Mouse (Mus musculus): ENCODE measurements around the gene Gm10309. TPM values are rescaled to one million over a fixed set of nuclear protein-coding genes. Genes with fewer than 3 reads are reported as not detected.

The Gm10309 gene
- total RNA-seq, 2 experiments from 2014 or later = not detected

- DNase-seq = no peak
Observed at GRCm38 (mm10) chr17:86476674-86477073, 28.4 kb downstream of the Gm10309 start.

- no peak for DNase-seq
Observed at GRCm38 (mm10) chr17:86471684-86472083, 33.3 kb downstream of the Gm10309 start.

- no peak for DNase-seq
Observed at GRCm38 (mm10) chr17:86470160-86470559, 34.9 kb downstream of the Gm10309 start.

DNA sequence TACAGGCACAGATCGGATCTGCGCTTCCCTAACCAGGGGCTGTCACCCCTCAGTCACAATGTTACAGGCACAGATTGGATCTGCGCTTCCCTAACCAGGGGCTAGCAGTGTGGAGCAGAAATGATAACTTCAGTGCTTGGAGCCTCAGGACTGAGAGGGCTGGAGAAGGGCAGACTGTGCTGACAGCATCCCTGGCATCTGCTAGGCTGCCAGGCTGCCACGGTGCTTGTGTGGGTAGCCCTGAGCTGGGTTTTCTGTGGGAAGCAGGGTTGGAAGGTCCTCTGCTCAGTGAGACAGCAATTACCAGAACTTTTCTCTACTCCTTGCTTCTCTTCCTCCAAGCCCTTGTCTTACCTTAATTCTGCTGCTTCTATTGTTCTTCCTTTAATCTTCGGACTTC is 37.1 kb downstream of the Gm10309 start:
- no peak for DNase-seq

DNA sequence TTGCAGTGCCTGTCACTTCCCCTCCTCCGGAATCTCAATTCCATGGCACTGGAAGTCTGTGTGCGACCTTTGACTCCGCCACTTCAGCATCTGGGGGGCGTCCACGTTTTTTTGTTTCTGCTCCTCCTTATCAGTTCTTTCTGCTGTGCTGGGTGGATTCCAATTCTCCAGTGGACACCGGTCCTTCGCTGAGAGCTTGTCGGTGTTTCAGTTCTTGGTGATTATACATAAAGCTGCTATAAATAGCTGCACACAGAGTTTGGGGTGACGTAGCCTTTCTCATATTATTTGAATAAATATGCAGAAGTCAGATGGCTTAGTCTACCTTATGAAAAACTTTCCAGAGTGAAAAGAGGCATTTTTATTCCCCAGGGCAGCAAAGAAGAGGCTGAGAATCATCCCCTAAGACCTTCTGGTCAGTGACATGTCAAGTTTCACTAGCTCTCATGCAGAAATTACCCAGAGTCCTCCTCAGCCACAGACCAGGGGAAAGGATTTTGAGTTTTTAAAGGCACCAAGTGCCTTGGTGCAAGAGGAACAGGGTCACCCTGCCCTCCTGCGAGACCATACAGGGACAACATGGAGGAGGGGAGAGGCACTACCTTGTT is 37.6 kb downstream of the Gm10309 start:
- DNase-seq = no peak

- no peak for DNase-seq
Observed at GRCm38 (mm10) chr17:86466871-86467270, 38.2 kb downstream of the Gm10309 start.

- no peak for DNase-seq
Observed at GRCm38 (mm10) chr17:86466412-86466811, 38.6 kb downstream of the Gm10309 start.

DNA sequence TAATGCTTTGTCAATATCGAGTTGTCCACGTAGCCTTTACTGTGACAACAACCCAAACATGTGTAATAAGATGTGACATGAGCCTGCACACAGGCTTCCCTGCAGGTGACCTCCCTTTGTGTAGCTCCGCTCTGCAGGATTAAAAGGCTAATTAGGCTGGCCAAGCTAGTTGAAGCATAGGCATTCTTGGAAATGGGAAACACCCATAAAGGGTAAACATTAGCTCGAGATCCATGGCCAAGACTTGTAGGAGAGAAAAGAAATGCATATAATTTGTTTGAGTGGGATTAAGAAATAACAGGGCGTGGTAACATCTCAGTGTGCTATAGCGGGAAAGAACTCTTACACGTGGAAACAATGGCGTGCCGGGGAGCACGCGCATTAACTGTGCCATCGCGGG is 39.2 kb downstream of the Gm10309 start:
- no peak for DNase-seq

DNA sequence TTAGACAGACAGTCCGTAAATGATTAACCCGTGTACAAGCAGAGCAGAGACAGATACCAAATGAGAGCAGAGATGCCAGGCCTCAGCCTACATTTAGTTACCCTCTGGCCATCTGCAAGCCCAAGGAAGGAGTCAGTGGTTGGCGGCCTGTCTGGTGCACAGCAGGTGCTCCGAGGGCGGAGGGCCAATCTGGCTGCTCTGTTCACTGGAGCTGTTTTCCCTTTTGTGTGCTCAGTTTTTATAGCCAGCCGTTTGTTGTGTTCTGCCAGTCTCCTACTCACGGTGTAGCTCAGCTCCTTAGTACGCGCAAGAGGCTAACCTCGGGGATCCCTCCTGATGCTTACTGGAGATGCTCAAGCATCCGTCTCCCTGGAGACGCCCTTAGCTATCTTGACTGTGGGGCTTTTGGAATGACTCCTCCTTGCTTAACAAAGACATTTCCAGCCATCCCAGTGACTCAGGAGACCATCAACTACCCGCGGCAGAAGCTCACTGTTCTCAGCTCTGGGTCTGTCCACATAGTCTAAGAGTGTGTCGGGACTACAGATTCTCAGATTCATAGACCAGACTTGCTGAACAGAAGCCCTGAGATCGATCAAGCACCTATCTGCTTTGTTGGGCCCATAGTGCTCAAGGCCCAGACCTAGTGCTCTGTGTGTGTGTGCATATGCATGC is 40.2 kb downstream of the Gm10309 start:
- no peak for DNase-seq

GRCm38 (mm10) chr17:86464197-86464596 is 40.8 kb downstream of the Gm10309 start:
- DNase-seq = no peak

GRCm38 (mm10) chr17:86463369-86463768 is 41.7 kb downstream of the Gm10309 start:
- no peak for DNase-seq

GRCm38 (mm10) chr17:86460645-86461430 is 44.2 kb downstream of the Gm10309 start:
- DNase-seq = no peak

- no peak for DNase-seq
Observed at GRCm38 (mm10) chr17:86458302-86458980, 46.6 kb downstream of the Gm10309 start.

DNA sequence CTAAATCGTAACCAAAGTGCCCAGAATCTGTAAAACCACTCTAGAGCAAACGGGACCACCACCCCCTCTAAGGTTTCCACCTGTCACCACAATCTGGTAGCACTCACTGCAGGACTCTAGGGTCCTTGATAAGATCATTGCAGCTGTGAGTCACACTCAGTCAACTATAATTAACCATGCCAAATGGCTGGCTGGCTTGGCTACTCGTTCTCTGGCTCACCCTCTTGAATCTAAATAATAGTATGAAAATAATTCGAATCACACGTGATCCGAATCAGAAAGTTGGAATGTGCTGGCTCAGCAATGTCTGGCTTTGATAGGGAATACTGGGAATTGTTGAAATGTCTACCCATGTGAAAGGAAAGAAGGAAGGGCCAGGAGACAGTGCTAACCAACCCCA is 48.5 kb downstream of the Gm10309 start:
- peak; percentile 32 to 47 for DNase-seq

DNA sequence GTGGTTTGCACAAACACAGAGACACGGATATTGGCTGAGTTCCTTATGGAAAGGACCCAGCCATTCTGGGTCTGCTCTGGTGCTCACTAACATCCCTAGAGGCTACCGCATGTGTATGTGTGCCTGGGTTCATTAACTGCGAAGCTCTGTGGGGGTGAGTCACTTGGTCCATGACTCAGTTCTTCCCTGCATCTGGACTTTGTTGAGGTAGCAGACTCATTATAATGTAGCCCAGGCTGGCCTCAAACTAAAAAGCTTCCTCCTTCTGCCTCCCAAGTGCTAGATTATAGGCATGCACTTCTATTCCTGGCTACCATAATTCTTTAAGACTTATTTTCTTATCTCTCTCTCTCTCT is 50.7 kb downstream of the Gm10309 start:
- no peak for DNase-seq

- DNase-seq = no peak
Observed at GRCm38 (mm10) chr17:86453673-86454350, 51.2 kb downstream of the Gm10309 start.

DNA sequence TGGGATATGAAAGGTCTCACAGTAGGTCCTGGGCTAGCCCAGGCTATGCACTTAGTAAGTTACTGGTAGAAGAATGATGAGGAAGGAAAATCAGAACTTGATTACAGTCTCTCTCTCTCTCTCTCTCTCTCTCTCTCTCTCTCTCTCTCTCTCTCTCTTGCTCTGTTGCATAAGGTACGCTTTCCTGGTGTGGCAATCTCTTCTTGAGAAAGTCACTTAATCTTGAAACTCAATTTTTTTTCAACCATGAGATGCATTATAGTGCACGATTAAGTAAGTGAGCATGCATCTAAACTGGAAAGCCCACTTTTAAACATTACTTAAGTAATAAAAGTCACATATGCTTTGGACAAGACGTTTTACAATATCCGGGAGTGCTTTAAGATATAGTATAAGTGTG is 52.1 kb downstream of the Gm10309 start:
- no peak for DNase-seq

Other genes starting within 250 kb of the Gm10309 start
- gene Epas1, start 248.5 kb upstream of the Gm10309 start, total RNA-seq (2021) = 100 to 1,000 TPM; 165 to 202 TPM

Measured in adrenal gland, postnatal 36 days (tissue).